Mouse (Mus musculus): Measurements from ENCODE around the gene Arih2.

DNA sequence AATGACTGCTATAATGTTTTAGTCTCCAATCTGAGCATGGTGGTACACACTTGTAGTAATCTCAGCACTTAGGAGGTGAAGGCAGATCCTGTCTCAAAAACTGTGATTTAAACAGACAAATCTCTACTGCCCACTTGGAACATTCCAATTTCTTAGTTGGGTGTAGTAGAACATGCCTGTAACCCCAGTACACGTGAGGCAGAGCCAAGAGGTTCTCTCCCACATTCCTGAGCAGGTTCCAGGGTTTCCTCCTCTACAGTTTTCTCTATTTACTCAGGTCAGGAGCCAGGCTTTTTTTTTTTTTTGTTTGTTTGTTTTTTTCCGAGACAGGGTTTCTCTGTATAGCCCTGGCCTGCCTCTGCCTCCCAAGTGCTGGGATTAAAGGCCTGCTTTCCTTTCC is 49.2 kb downstream of the Arih2 start:
- TF ChIP-seq POLR2A (IDR thresholded peaks at IDR 0.05; ENCODE audit: borderline replicate concordance, insufficient read depth, low read length) (no peak), CTCF (IDR thresholded peaks at IDR 0.05; ENCODE audit: borderline replicate concordance, insufficient read depth, low read depth, low read length) (no peak)

Data from cerebellum, adult 2 months (tissue).